Mouse (Mus musculus) neural tube, embryonic 14.5 days (tissue): Measurements from ENCODE around the gene Tspan1. TPM values are rescaled to one million over a fixed set of nuclear protein-coding genes. Genes with fewer than 3 reads are reported as not detected.

Experiments
- ATAC-seq: fragments of 200-750 bp; cut with Nextera tagmentation; 2 replicates; pipeline ENCODE4 v1.8.0; 2017; ENCODE audit warnings: low read depth, mild to moderate bottlenecking, moderate TSS enrichment, moderate library complexity
- H3K27ac ChIP-seq: fragments of 300-500 bp; sonication (generic); 2 replicates; pipeline ENCODE4 v1.5.1; 2014; ENCODE audit warnings: low read depth, mild to moderate bottlenecking, control low read depth, low read length, moderate library complexity, mixed read lengths
- H3K27me3 ChIP-seq: fragments of 300-500 bp; sonication (generic); 2 replicates; pipeline ENCODE4 v1.6.1; 2014; ENCODE audit warnings: low read length; ENCODE audit not compliant: control insufficient read depth, insufficient read depth
- H3K36me3 ChIP-seq: fragments of 300-500 bp; sonication (generic); 2 replicates; pipeline ENCODE4 v1.6.1; 2014; ENCODE audit warnings: low read length, mixed read lengths; ENCODE audit not compliant: control insufficient read depth, insufficient read depth
- H3K4me1 ChIP-seq: fragments of 300-500 bp; sonication (generic); 2 replicates; pipeline ENCODE4 v1.6.1; 2014; ENCODE audit warnings: low read length; ENCODE audit not compliant: control insufficient read depth, insufficient read depth
- H3K4me2 ChIP-seq: fragments of 300-500 bp; sonication (generic); 2 replicates; pipeline ENCODE4 v1.6.1; 2014; ENCODE audit warnings: mild to moderate bottlenecking, low read depth, low read length, control low read depth
- H3K4me3 ChIP-seq: fragments of 300-500 bp; sonication (generic); 2 replicates; pipeline ENCODE4 v1.5.1; 2014; ENCODE audit warnings: low read depth, low read length, control low read depth, mixed read lengths
- H3K9ac ChIP-seq: fragments of 300-500 bp; sonication (generic); replicated peaks from 2 replicates; pipeline ENCODE4 v1.6.1; 2014; ENCODE audit warnings: low read depth, mild to moderate bottlenecking, control low read depth, low read length, mixed read lengths
- H3K9me3 ChIP-seq: fragments of 300-500 bp; sonication (generic); 2 replicates; pipeline ENCODE4 v1.6.1; 2016; ENCODE audit warnings: low read length; ENCODE audit not compliant: control insufficient read depth
- WGBS: fragments of 180-500 bp; shearing (Covaris S2); extraction: QIAGEN DNeasy Blood & Tissue Kit; methylation state at CpG from one replicate; pipeline ENCODE4 v1.1.7; 2014; 5-methylcytosine and 5-hydroxymethylcytosine counted together
- polyA plus RNA-seq: library from polyadenylated mRNA; unstranded; fragments of >200 nt; fragmentation: Nextera tagmentation; extraction: Ambion mirVana; gene quantifications from 2 replicates; pipeline ENCODE4 v1.2.1, GENCODE M21; 2014

Tspan1 gene
- polyA plus RNA-seq: 0.09 TPM in 1 of 2 replicates, not detected in the other

- 40% methylated on average over 7 of the region's 7 CpGs for WGBS
- H3K27ac ChIP-seq: no peak within 1 kb of the TSS
- H3K36me3 ChIP-seq: no peaks in the 10 kb centered on the region
- H3K4me2 ChIP-seq: no peak within 1 kb of the TSS
- H3K4me1 ChIP-seq: no peaks in the 10 kb centered on the region
- H3K27me3 ChIP-seq: no peaks in the 10 kb centered on the region
- no peak for ATAC-seq
- H3K9ac ChIP-seq: no peak within 1 kb of the TSS
- H3K9me3 ChIP-seq: no peaks in the 10 kb centered on the region
- H3K4me3 ChIP-seq: no peak within 1 kb of the TSS
These were observed at the start of gene Tspan1 for GRCm38 (mm10) chr4:116167404-116167803. Gene Tspan1, minus strand, starts transcription at chr4:116167601.

- Histone ChIP-seq H3K4me2 (no peak overlapping the region), H3K4me3 (no peak overlapping the region), H3K27me3 (no peaks in the 10 kb centered on the region), H3K36me3 (no peaks in the 10 kb centered on the region), H3K27ac (no peak overlapping the region), H3K9ac (no peak overlapping the region), H3K9me3 (no peaks in the 10 kb centered on the region), H3K4me1 (no peaks in the 10 kb centered on the region)
- no peak for ATAC-seq
- WGBS: 60% methylated on average over 2 of the region's 2 CpGs
These were observed 49.6 kb upstream of the Tspan1 start for GRCm38 (mm10) chr4:116217046-116217445.

- Histone ChIP-seq H3K4me1 (no peaks in the 10 kb centered on the region), H3K9me3 (no peaks in the 10 kb centered on the region), H3K36me3 (no peaks in the 10 kb centered on the region), H3K27me3 (no peaks in the 10 kb centered on the region), H3K27ac (no peak overlapping the region), H3K9ac (no peak overlapping the region), H3K4me2 (no peak overlapping the region), H3K4me3 (no peak overlapping the region)
- 92% methylated on average over 2 of the region's 2 CpGs for WGBS
- no peak for ATAC-seq
These were observed 48.6 kb upstream of the Tspan1 start for GRCm38 (mm10) chr4:116215895-116216605.

- H3K27me3 ChIP-seq: no peaks in the 10 kb centered on the region
- H3K9ac ChIP-seq: no peak overlapping the region
- H3K27ac ChIP-seq: no peak overlapping the region
- no peak for ATAC-seq
- no peaks in the 10 kb centered on the region for H3K36me3 ChIP-seq
- H3K4me3 ChIP-seq: no peak overlapping the region
- no peaks in the 10 kb centered on the region for H3K4me1 ChIP-seq
- WGBS: 90% methylated on average over 1 of the region's 1 CpGs
- no peaks in the 10 kb centered on the region for H3K9me3 ChIP-seq
- no peak overlapping the region for H3K4me2 ChIP-seq
These were observed 41.5 kb upstream of the Tspan1 start for GRCm38 (mm10) chr4:116208891-116209290.

- no peaks in the 10 kb centered on the region for H3K27me3 ChIP-seq
- no peak overlapping the region for H3K4me2 ChIP-seq
- no peaks in the 10 kb centered on the region for H3K9me3 ChIP-seq
- H3K9ac ChIP-seq: no peak overlapping the region
- no peaks in the 10 kb centered on the region for H3K36me3 ChIP-seq
- no peaks in the 10 kb centered on the region for H3K4me1 ChIP-seq
- H3K4me3 ChIP-seq: no peak overlapping the region
- ATAC-seq: no peak
- WGBS: 57% methylated on average over 4 of the region's 4 CpGs
- no peak overlapping the region for H3K27ac ChIP-seq
These were observed 39.1 kb upstream of the Tspan1 start for GRCm38 (mm10) chr4:116206531-116206930.

DNA sequence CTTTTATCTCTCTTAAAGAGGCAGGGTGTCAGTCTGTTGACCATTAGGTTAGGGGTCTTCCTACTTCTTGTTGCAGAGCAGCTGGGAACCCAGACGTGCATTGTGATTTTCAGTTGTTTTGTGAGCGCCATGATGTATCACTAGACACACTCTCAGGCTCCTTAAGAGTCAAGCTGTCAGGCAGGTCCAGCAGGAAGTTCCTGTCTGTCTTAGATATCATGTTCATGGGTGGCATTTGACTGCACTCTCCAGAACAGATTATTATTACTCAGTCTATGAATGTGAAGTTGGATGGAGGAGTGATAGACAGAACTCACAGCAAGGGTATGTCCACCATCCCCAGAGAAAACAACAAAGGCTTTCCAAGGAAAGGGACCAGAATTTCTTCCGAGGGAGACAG is 37.0 kb upstream of the Tspan1 start:
- Histone ChIP-seq H3K36me3 (no peaks in the 10 kb centered on the region), H3K27ac (no peak overlapping the region), H3K4me3 (no peak overlapping the region), H3K4me2 (no peak overlapping the region), H3K9ac (no peak overlapping the region), H3K27me3 (no peaks in the 10 kb centered on the region), H3K9me3 (no peaks in the 10 kb centered on the region), H3K4me1 (no peaks in the 10 kb centered on the region)
- ATAC-seq: no peak
- 74% methylated on average over 3 of the region's 3 CpGs for WGBS

DNA sequence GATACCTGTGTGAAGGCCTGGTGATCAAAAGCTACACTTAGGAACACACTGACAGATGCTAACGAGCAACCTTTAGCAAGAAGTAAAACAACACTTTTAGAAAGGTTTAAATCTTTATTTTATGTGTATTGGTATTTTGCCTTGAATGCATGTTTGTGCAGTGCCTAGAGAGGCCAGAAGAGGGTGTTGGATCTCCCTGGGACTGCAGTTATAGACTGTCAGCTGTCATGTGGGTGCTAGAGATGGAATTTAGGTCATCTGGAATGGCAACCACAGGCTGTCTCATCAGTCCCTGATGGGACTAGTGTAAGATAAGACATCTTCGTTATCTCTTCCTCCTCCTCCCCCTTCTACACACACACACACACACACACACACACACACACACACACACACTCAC is 31.0 kb upstream of the Tspan1 start:
- Histone ChIP-seq H3K9ac (no peak overlapping the region), H3K27ac (no peak overlapping the region), H3K27me3 (no peaks in the 10 kb centered on the region), H3K4me2 (no peak overlapping the region), H3K4me3 (no peak overlapping the region), H3K9me3 (no peaks in the 10 kb centered on the region), H3K36me3 (no peaks in the 10 kb centered on the region), H3K4me1 (no peaks in the 10 kb centered on the region)
- 90% methylated on average over 2 of the region's 2 CpGs for WGBS
- no peak for ATAC-seq

GRCm38 (mm10) chr4:116193583-116194383 is 26.4 kb upstream of the Tspan1 start:
- Histone ChIP-seq H3K9me3 (no peaks in the 10 kb centered on the region), H3K9ac (no peak overlapping the region), H3K27me3 (no peaks in the 10 kb centered on the region), H3K36me3 (no peaks in the 10 kb centered on the region), H3K4me3 (no peak overlapping the region), H3K4me2 (no peak overlapping the region), H3K27ac (no peak overlapping the region), H3K4me1 (no peaks in the 10 kb centered on the region)
- ATAC-seq: no peak
- WGBS: 73% methylated on average over 9 of the region's 9 CpGs

DNA sequence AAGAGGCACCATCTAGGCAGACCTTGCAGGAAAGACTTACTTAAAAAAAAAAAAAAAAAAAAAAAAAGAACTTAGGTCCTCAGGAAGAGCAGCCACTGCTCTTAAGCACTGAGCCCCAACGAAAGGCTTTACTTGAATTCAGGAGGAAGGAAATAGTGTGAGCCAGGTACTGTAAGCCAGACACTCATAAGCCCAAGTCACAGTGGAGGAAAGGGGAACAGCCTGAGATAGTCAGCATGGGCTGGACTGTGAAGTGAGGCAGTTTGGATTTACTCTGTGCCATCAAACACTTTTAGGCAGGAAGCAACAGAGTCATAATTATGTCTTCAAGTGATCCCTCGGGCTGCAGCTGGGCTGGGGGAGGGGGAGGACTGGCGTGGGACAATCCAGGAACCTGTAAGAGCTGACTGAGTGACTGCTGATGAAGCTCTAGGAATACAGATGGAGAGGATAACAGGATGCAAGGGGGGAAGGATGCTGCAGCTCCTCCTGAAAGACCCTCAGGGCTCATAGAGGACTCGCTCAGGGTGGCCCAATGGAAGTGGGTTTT is 25.0 kb upstream of the Tspan1 start:
- H3K27me3 ChIP-seq: no peaks in the 10 kb centered on the region
- H3K4me1 ChIP-seq: no peaks in the 10 kb centered on the region
- no peak for ATAC-seq
- no peak overlapping the region for H3K9ac ChIP-seq
- H3K4me2 ChIP-seq: no peak overlapping the region
- H3K9me3 ChIP-seq: no peaks in the 10 kb centered on the region
- 34% methylated on average over 4 of the region's 4 CpGs for WGBS
- H3K36me3 ChIP-seq: no peaks in the 10 kb centered on the region
- H3K27ac ChIP-seq: no peak overlapping the region
- H3K4me3 ChIP-seq: no peak overlapping the region
